Mouse (Mus musculus) frontal cortex, postnatal 36 days (tissue): ENCODE measurements around the gene Dtx3.
"Not testable (repeated sequence)": the region's sequence is repeated elsewhere in the genome, so short reads cannot be mapped to it uniquely, and the experiment has no call there.

ENCODE experiments used
- DNase-seq, 2 experiments: peaks; one replicate each; pipeline ENCODE4 v3.0.0; 2022; ENCODE audit warnings: low spot score in 2 of 2

Gene Dtx3

DNA sequence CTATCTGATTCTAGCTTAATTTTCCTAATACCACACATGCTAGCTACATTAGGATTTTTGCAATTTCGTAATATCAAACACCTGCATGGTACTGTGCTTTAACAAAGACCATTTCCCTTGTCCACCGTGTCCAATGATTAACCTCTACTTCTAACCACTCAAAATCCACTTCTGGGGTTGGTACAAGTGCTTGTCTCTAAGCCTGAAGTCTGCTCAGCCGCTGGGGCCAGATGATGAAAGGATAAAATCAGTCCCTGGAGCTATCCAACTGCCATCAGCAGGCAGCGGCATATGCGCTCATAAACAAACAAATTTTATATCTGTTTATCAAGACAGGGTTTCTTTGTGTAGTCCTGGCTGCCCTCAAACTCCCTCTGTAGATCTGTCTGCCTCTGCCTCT, 9.1 kb upstream of the Dtx3 start:
- no peak for DNase-seq

DNA sequence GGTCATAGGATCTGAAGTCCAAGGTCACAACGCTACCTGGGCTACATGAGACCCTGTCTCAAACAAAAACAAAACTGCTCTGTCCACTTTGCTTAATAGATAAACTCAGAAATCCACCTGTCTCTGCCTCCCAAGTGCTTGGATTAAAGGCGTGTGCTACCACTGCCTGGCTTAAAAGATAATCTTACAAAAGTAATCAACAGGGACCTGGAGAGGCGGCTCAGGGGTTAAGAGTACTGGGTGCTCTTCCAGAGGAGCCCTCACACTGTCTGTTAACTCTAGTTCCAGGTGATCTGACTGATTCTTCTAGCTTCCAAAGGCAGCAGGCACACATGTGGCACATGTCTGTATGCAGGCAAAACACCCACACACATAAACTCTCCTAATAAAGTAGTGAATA, 7.6 kb upstream of the Dtx3 start:
- DNase-seq = no peak

DNA sequence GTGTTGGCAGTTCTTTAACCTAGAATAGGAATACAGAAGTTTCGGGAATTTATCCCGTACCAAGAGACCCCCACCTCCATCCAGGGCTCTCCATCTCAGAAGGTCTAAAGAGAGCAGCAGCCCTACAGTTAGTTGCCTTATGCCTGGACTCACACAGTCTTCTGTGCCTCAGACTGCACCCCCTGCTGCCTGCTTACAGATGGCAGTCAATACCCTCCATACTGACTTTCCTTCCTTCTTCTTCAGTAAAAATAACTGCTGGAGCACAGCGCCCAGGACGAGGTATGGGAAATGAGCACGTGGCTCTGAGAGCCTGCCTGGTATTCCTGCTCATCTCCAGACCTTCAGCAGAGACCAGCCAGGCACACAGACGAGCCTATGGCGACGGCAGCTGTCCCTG, 4.8 kb upstream of the Dtx3 start:
- DNase-seq = no peak

DNA sequence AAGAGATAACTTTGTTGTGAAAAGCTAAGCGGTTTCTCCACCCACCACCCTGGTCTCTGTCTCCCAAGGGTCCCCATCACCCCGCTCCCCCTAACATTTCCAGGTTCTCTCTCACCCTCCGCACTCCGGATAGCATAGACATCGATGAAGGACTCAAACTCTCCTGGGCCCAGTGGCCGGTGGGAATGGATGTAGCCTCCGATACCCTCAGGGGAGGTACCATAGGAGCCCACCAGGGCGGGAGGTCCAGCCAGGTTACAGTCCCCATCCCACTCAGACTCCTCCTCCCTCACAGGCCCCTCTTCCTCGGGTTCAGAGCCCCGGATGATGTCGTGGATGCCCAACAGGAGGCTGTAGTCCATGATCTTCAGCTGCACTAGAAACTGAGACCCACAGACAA, 3.9 kb upstream of the Dtx3 start:
- no peak for DNase-seq

DNA sequence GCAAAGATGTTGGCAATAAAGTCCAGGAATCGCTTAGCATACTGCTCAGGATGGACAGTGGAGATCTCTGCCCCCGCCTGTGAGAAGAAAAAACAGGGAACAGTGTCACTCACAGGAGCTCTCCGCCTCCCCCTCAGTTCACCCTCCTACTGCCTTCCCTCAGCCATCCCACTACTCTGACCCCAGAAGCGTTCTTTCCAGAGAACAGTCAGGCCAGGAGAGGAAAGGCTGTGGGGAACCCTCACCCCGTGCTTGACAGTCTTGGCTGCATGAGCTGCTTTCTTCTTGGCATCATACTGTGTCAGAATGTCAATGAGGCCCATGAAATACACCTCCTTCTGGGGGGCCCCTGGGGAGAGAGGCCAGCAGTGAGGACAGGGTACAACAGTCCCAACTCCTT, 3.5 kb upstream of the Dtx3 start:
- no peak for DNase-seq

DNA sequence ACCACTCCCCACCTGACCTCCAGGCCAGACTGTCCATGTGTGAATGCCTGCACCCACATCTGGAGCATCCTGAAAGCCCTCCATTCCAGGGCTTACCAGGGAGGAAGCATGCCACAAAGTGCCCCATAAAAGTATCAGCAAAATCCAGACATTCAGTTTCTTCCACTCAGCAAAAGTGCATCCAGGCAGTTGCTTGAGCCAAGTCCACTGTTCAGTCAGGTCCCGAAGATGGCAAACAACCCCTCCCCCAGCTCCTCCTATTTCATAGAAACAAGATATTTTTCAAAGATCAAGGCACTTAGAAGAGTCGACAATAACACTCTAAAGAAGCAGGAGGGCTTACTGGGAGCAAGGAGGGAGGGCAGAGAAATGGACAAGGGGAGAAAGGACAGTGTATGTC, 3.0 kb upstream of the Dtx3 start:
- no peak for DNase-seq

DNA sequence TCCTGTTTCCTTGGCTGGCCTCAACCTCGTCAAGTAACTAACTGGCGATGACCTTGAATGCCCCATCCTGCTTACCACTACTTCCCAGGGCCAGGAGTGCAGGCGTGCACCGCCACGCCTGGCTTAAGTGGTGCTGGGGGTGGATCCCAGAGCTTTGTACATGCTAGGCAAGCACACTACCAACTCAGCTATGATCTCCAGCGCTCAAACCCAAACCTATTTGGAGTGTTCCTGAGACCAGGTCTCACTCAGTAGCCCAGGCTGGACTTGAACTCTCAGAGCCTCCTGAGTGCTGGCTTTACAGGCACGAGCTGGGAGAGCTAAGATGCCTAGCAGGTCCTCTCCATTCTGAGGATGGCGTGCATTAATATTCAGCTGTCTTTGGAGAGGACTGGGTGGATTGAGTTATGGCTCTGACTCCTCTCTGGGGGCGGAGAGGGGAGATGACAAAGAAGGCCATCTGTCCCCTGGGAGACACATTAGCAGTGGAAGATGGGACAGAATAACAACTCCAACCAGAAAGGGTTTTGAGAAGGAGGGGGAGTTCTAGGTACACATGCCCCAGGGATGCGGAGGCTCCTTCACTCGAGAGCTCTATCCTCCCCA, 2.1 kb upstream of the Dtx3 start:
- no peak for DNase-seq

DNA sequence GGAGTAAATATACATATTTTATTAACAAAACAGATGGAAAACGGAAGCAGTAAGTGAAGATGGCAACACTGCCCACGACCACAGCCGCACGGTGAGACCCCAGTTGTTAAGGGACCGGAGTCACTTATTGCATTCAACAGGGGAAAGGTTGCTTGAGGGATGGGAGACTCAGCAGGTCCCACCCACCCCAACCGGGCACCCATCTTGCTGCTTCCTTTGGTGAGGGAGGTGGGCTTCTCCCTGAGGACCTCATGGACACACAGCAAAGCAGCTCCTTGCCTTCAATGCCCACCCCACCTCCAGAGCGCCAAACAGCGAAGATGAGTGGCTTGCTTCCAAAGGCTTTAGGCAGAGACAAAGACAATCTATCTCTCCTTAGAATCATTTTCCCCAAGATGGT, 1.6 kb upstream of the Dtx3 start:
- DNase-seq = no peak

DNA sequence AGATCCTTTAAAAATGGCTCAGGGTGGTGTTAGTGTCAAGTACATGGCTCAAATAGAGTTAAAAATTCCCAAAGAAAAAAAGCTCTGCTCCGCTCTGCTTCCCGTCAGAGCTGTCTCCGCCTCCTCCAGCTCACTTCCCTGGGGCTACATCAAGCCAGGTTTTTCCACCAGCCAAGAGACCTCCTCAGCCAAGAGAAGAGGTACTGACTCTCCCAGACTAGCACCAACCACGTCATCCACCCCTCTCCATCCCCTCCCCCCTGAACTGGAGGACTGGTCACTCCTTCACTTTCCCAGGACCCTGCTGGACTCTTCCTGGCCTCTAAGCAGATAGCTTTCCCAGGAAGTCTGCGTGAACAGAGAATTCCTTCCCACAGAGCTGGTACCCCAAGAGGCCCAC, 864 bp upstream of the Dtx3 start:
- peak; percentile 70 to 75 for DNase-seq

DNA sequence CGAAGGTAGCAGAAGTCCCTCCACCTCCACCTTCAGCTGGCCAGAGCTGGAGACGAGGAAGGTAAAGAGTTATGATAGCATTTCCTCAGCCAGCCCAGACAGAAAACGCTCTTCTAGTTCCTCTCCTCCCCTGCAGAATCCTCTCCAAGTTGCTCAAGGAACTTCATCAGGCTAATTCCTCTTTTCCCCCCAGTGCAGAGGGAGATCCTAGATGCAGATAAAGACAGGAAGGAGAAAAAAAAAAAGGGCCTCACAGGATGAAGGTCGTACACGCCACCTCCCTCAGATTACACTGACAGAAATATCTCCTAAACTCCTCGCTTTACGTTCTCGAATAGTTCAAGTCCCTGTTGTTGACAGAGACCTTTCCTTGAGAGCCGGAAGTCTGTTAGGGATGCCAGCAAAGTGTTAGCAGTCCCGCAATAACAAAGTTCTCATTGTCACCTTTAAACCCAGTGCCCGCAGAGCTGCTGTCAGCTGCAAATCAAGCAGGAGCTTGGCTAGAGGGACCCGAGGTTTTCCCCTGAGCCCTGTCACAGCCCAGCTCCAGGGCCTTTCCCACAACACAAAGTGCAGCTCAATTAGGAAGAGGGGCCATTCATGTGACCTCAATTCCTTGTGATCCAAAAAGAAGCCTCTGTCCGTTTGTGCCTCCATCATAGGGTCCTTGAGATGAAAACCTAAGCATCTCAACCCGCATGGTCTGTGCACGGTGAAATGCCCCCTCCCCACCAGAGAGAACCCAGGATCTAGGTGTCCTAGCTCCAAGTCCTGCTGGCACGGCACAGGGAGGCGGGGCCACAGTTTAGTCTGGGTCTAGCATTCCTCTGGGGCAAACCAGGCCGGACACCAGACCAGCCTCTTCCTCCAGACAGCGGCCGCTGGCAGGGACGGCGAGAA, 850 bp downstream of the Dtx3 start:
- peak in 1 of 2 experiments; percentile 48 for DNase-seq

DNA sequence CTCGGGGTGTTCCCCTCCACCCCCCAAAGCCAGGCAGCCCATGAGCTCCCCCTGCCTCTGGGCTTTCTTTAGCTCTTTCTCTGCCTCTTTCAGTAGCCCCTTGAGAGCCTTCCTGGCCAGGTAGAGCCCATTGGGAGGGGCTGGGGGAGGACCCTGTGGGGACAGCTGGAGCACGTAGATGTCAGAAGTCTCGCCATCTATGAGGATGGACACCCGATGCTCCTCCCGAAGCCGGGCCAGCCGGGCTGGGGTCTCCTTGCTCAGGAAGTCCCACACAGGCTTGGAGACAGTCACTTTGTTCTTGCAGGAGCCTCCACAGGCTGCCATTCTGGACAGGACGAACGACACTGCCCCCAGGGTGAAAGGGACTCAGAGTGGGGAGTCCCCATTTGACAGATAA, 2.5 kb downstream of the Dtx3 start:
- DNase-seq = no peak

DNA sequence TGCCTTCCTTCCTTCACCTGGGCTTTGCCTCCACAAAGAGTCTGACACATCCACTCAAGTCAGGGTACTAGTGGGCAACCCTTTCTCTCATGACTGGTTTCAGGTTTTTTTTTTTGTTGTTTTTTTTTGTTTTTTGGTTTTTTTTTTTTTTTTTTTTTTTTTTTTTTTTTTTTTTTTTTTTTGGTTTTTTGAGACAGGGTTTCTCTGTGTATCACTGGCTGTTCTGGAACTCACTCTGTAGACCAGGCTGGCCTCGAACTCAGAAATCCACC, 3.5 kb downstream of the Dtx3 start:
- not testable (repeated sequence) for DNase-seq

DNA sequence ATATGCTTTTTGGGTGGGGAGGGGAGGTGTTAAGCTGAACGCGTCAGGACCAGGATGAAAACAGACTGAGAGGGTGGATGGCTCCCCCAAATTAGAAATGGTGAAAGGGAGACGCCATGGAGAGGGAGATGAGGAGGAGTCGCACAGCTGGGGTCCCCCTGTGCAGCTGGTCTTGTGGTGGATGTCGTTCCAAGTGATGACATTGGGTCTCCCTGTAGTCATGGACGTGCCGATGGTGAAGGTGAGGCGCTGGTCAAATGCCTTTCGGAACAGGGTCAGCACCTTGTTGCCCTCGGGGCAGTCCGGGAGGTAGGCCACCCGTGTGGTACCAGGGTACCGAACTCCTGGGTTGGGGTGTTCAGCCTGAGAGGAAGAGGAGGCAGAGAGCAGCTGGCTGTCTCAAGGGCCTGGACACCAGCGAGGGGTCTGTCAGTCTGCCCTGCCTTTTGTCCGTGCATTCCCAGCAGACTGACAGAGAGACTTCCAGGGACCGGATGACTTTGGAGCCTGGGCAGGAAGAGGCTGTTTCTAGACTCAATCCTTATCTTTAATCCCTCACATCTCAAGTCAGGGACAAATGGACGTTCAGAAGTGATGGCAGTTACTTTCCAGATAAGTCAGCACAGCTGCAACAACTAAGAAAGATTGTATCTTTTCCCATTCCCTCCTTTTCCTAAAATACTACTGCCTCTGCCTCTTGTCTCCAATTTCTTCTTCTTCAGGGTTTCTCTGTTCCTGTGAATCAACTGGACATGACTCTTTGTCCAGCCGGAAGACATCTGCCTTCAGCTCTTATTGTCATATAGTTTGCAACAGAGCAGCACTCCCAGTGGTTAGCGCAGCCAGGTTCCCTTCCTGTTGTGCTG, 4.1 kb downstream of the Dtx3 start:
- DNase-seq = no peak

DNA sequence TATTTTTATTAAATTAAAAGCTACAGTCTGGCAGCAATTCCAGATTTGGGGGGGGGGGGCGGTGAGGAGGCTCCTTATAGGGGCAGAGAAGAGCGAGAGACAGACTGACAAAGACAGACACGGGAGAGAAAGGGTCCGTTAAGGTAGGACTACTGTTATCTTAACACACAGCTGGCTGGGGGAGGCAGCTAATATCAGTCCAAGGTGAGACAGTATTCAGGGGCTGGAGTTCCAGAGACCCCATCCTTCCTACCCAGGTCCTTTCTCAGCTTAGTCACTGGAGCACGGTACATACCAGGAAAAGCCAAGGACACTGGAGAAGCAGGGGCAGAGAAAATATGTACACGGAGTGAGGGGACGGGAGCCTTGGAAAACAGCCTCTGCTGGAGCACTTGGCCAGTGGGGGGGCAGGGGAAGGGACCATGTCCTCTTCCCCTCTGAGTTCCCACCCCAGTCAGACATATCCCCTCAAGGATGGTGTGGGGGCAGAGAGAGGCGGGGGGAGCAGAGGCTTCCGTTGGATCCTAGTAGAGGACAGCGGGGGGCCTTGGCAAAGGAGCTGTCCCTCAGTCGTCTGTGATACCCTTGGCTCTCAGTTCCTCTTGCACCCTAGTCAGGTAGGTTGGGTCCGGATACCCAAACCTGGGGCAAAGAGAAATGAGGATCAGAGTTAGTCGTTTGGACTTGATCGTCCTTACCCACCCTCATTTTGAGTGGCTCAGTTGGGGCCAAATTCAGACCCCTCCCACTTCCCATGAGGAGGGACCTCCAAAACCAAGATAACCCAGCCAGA, 4.9 kb downstream of the Dtx3 start:
- no peak for DNase-seq

DNA sequence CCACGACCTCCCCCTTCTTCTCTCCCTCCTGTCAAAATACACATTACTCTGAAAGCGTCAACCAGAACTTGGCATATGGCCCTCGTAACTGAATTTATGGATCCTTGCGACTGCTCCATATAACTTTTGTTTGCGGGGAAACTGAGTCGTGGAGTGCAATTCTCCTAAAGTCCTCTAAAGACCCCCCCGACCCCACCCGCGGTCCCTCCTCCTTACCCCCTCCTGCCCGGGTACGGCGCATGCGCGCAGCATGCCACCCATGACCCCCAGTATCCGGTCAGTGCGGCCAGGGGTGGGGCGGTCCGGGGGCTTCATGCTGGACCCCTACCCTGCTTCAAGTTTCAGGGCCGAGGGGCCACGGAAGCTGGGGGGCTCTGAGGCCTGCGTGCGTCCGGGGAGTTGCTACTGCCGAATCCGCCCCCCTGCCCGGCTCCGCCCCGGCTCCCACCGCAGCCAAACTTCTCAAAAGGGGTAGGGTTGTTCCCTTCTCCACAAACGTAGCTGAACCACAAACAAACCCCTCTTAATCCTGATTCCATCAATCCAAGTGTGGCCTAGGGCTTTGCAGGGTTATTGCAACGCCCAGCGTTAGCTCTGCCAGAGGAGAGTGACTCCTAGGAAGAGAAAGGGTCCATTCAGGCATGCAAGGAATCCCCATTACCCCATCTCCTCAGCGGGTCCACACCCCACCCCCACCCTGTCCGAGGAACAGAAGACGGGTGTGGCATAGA, 5.7 kb downstream of the Dtx3 start, which contains the start of gene Arhgef25:
Gene Arhgef25, minus strand, starts transcription at position 433 of the 731 bp plus-strand sequence.
- no peak for DNase-seq

DNA sequence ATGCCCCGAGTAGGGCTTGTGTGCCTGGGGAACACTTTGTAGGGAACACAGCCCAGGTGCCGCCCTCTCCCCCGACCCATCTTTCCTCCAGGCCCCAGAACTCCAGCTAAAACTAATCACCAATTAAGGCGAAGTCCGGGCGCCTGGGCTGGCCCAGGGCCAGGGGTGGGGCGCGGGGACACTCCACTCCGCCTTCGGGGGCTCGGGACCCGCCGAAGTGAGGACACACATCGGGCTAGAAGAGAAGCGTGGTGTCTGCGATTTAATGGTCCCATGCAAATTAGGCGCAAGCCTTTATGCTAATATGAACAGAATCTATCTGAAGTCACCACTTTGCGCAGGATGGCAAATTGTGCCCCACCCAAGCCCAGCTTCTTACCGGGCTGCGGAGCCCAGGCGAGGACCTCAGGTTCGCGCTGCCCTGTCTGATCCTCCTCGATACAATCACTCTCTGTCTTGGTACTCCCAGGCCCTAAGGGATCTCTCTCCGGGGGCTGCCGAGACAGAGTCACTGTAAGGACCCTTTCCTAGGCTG, 6.3 kb downstream of the Dtx3 start:
- DNase-seq = peak in 1 of 2 experiments; percentile 41

DNA sequence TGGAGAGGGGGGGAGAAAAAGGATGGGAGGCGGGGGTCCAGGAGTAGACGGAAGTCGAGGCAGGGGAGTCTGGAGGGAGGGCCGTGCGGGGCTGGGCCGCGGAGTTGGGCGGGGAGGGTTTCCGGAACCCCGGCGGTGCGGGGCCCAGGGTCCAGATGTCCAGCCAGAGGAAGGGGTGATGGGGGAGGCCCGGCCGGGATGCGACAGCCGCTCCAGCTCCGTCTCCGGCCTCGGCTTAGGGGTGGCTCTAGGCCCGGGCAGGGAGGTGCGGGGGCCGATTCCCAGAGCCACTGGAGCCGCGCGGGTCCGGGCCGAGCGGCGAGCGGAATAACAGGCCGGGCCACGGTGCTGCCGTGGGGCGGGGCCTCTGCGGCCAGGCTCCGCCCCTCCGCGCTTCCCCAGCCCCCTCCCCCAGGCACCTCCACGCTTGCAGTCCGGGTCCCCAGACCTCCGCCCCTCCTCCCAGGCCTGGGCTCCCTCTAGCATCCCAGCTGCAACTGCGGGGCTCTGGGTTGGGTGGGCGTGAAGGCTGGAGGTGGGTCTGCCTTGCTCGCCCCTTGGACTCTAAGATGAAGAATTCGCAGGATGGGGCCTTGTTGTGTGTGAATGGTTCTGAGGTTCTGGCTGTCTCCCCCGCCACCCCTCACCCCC, 6.9 kb downstream of the Dtx3 start:
- DNase-seq = peak in 1 of 2 experiments; percentile 53

DNA sequence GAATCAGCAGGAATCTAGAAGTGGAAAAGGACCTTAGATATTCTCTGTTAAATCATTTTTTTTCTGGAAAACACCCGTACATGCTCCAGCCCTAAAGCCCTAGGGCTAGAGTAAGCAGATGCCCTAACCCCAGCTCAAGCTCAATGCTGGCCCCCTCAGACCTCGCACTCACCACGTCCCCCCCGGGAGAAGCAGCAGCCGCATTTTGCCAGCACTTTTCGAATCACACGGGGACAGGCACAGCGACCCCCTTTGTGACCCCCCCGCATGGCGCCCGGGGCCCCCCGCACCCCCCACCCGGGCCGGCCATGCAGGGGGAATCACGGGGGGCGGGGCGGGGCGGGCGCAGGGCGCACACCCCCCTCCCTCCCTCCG, 7.5 kb downstream of the Dtx3 start:
- DNase-seq = no peak

DNA sequence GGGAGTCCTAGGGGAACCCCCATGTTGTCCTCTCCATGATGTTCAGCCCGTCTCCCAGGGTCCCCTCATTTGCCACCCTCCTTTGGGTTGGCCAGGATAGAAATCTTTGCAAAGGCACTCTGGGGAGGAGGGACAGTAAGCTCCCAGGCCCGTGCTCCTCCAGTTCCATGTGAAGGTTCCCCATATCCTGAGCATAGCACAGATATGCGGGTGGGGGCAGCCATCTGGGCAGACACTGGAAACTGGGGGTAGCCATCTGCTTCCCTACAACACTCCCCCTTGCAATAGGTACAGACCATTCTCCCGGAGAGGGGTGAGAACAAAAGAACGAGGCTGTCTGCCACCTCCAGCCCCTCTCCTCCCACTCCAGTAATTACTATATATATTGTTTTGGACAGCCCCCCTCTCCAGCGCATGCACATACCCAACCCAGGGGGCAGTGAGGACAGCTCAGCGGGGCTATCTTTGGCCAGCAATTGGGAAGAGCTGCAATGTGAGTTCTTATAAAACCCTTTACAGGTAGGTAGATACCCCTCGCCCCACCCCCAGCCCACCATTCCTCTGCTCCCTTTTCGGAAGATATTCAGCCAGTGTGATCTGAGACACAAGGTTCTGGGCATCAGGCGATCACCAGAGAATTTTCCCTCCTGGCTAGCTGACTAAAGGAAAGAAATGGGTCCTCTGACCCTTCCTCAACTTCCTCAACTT, 8.0 kb downstream of the Dtx3 start:
- DNase-seq = peak; percentile 74 to 85

DNA sequence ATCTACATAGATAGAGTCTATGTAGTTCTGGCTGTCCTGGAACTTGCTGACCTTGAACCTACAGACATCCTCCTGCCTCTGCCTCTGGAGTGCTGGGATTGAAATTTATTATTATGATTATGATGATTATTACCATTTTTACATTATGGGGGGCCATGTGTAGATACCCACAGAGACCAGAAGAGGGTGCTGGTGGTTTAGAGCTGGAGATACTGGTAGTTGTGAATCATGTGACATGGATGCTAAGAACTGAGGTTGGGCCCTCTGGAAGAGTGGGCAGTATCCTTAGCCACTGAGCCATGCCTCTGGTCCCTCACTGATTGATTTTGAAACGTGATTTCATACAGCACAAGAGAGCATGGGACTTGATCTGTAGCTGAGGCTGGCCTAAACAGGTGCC, 9.1 kb downstream of the Dtx3 start:
- no peak for DNase-seq
